Mouse (Mus musculus) lung, embryonic 14.5 days (tissue): Measurements from ENCODE around the gene Tmem150c. TPM values are rescaled to one million over a fixed set of nuclear protein-coding genes. Genes with fewer than 3 reads are reported as not detected.

Source experiments
- ATAC-seq: fragments of 200-750 bp; cut with Nextera tagmentation; 2 replicates; pipeline ENCODE4 v1.8.0; 2017; ENCODE audit warnings: mild to moderate bottlenecking, moderate TSS enrichment, moderate library complexity; ENCODE audit not compliant: insufficient read depth
- DNase-seq: peaks from one replicate; pipeline ENCODE4 v3.0.0-alpha.2; 2015
- H3K27ac ChIP-seq: fragments of 300-500 bp; sonication (generic); 2 replicates; pipeline ENCODE4 v1.5.1; 2014; ENCODE audit warnings: low read depth, mild to moderate bottlenecking, moderate library complexity
- H3K27me3 ChIP-seq: fragments of 300-500 bp; sonication (generic); 2 replicates; pipeline ENCODE4 v1.6.1; 2014; ENCODE audit warnings: low read length, control low read depth; ENCODE audit not compliant: insufficient read depth
- H3K36me3 ChIP-seq: fragments of 300-500 bp; sonication (generic); 2 replicates; pipeline ENCODE4 v1.6.1; 2014; ENCODE audit warnings: control low read depth; ENCODE audit not compliant: insufficient read depth
- H3K4me1 ChIP-seq: fragments of 300-500 bp; sonication (generic); 2 replicates; pipeline ENCODE4 v1.6.1; 2014; ENCODE audit warnings: antibody characterized with exemption, control low read depth; ENCODE audit not compliant: insufficient read depth
- H3K4me2 ChIP-seq: fragments of 300-500 bp; sonication (generic); 2 replicates; pipeline ENCODE4 v1.6.1; 2014; ENCODE audit warnings: mild to moderate bottlenecking
- H3K4me3 ChIP-seq: fragments of 300-500 bp; sonication (generic); 2 replicates; pipeline ENCODE4 v1.5.1; 2014; ENCODE audit warnings: low read depth, low read length
- H3K9ac ChIP-seq: fragments of 300-500 bp; sonication (generic); 2 replicates; pipeline ENCODE4 v1.6.1; 2014
- H3K9me3 ChIP-seq: fragments of 300-500 bp; sonication (generic); 2 replicates; pipeline ENCODE4 v1.6.1; 2016; ENCODE audit warnings: low read depth, low read length, control low read depth
- CTCF ChIP-seq: IDR thresholded peaks from 2 replicates; pipeline ENCODE4 v1.5.1; 2016; ENCODE audit warnings: antibody characterized with exemption, low read depth
- WGBS: fragments of 180-500 bp; shearing (Covaris S2); extraction: QIAGEN DNeasy Blood & Tissue Kit; methylation state at CpG from one replicate; pipeline ENCODE4 v1.1.7; 2014; 5-methylcytosine and 5-hydroxymethylcytosine counted together
- polyA plus RNA-seq: library from polyadenylated mRNA; unstranded; fragments of >200 nt; fragmentation: Nextera tagmentation; extraction: Ambion mirVana; gene quantifications from 2 replicates; pipeline ENCODE4 v1.2.1, GENCODE M21; 2014

Gene Tmem150c
- polyA plus RNA-seq, 1 experiment from 2014 or later = 3.3 TPM

DNA sequence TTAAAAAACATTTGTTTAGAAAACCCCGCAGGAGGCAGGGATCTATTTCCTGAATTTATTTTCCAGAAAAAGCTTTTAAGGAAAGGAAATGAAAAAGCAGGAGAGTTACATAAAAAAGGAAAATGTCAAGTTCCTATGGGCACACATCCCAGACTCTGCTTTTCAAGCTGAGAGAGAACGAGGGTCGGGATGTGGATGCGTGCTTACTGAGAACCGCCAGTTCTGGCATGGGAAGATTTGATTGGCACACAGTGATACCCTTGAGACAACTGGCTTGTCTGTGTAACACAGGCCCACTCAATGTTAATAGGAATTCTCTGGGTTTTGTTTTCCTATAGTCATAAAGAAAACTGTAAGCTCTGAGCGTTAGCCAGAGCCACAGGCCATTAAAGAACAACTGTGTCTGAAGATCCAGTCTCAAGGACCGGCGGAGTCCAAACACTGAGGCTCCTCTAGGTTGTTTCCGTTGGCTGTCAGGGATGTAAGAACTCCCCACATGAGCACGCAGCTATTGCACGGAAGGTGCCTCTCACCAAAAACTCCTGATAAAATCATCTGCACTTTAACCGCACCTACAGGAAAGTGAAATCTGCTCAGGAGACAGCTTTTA is 75.5 kb downstream of the Tmem150c start:
- H3K4me2 ChIP-seq = no peak overlapping the region
- WGBS = 45% methylated on average over 12 of the region's 12 CpGs
- H3K27ac ChIP-seq = peak overlapping the region; percentile 65; the same call in 1 of the 2 replicates
- no peak overlapping the region for H3K4me3 ChIP-seq
- no peaks in the 10 kb centered on the region for H3K27me3 ChIP-seq
- H3K9ac ChIP-seq = no peak overlapping the region
- DNase-seq (peak; percentile 56), ATAC-seq (no peak)
- H3K9me3 ChIP-seq = no peaks in the 10 kb centered on the region
- H3K36me3 ChIP-seq = no peaks in the 10 kb centered on the region
- no peak for TF ChIP-seq CTCF
- peaks cover 19% of the 10 kb centered on the region for H3K4me1 ChIP-seq

DNA sequence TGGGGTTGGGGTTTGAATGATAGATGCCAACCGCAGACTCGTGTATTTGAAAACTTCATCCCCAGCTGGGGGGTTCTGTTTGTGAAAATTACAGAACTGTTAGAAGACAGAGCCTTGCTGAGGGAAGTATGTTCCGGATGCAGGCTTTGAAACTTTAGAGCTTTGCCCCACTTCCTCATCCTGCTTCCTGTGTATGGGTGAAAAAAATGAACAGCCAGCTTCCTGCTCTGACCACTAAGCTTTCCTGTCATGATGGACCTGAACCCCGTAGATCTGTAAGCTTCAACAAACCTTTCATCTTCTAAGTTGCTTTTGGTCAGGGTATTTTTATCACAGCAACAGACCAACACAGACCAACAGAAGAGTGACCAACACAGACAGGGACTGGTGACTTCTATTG is 77.6 kb downstream of the Tmem150c start:
- Histone ChIP-seq H3K9ac (no peak overlapping the region), H3K27me3 (no peaks in the 10 kb centered on the region), H3K36me3 (no peaks in the 10 kb centered on the region), H3K4me3 (no peak overlapping the region), H3K27ac (no peak overlapping the region), H3K9me3 (no peaks in the 10 kb centered on the region), H3K4me1 (peaks cover 23% of the 10 kb centered on the region), H3K4me2 (no peak overlapping the region)
- TF ChIP-seq CTCF = no peak
- DNase-seq (no peak), ATAC-seq (no peak)
- WGBS = 78% methylated on average over 4 of the region's 4 CpGs

DNA sequence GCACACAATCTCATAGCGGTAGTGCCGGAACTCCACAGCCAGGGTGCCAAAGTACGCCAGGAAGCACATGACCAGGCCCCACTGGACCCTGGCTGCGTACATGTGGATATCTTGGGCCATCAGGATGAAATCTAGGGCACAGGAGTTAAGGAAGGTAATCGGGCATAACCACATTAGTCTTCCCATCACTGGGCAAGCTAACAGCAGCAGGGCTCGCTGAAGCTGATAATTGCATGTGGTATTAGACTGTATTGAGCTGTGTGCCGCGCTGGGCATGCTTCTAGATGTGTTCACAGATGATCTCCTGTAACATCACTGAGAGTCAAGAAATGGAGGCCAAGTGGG is 79.7 kb downstream of the Tmem150c start:
- Histone ChIP-seq H3K9ac (no peak overlapping the region), H3K4me3 (no peak overlapping the region), H3K27me3 (no peaks in the 10 kb centered on the region), H3K9me3 (no peaks in the 10 kb centered on the region), H3K36me3 (no peaks in the 10 kb centered on the region), H3K4me2 (peak overlapping the region; percentile 67), H3K27ac (no peak overlapping the region), H3K4me1 (peaks cover 17% of the 10 kb centered on the region)
- WGBS = 80% methylated on average over 8 of the region's 8 CpGs
- DNase-seq (no peak), ATAC-seq (no peak)
- TF ChIP-seq CTCF = no peak

DNA sequence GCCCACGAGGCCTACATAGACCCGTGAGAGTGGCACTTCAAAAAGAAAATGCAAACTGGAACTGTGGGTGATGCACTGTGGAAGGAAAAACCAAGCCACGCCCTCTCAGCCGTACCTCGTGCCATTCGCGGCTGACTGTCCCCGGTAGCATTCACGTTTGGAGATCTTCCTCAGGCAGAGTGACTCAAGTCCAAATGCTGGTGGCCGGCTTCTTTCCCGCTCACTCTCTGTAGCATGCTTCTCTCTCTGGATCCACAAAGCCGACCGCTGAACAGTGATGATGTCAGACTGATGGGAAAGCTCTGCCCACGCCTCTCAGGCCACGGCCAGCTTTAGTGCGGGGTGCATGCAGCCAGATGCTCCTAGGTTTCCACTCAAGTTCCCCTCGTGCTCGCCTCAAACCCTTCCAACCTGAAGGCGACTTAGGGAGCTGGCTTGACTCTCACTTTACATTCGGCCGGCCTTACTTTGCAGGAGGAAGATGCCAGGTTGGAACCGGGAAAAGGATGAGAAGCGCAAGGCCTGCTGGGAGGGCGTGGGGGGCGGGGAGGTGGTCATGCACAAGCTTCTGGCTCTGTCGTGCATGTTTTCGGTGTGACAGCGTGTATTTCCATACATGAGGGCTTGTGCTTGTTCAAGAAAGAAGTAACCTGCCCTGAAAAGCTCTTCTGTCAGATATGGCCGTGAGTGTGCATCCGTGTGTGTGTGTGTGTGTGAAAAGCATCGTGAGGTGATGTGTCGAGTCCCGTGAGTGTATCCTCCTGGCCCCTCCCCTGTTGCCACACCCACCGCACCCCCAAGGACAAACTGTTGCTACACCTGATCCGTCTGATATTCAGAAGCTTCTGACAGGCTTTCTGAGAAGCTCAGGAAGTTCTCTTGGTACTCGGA is 80.3 kb downstream of the Tmem150c start:
- Histone ChIP-seq H3K4me1 (peaks cover 15% of the 10 kb centered on the region), H3K4me3 (peak overlapping the region; percentile 33), H3K27ac (no peak overlapping the region), H3K9me3 (no peaks in the 10 kb centered on the region), H3K36me3 (no peaks in the 10 kb centered on the region), H3K4me2 (peak overlapping the region; percentile 67), H3K27me3 (no peaks in the 10 kb centered on the region), H3K9ac (peak overlapping the region; percentile 38; the same call in 1 of the 2 replicates)
- WGBS = 19% methylated on average over 36 of the region's 36 CpGs
- ATAC-seq (peak; percentile 63; the same call in 1 of the 2 replicates), DNase-seq (peak; percentile 61)
- TF ChIP-seq CTCF = no peak

DNA sequence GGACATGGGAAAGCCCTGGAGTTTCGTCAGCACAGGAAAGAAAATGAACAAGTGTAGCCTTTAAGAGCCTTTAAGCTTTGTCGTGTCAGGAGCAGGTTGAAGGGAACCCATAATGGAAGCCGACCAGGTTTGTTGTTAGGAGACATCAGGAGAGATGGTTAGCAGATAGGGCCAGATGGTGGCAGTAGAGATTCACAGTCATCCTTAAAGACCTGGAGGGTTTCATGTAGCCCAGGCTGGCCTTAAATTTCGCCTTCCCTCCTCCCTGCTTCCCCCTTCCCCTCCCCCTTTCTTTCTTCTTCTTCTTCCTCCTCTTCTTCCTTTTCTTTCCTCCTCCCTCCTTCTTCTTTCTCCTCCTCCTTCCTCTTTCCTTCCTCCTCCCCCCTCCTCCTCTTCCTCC is 85.0 kb downstream of the Tmem150c start:
- Histone ChIP-seq H3K27me3 (no peaks in the 10 kb centered on the region), H3K4me2 (no peak overlapping the region), H3K4me3 (no peak overlapping the region), H3K4me1 (0 out of 2 replicates have a peak, but pooled peaks cover 10% of the 10 kb centered on the region), H3K36me3 (peaks cover 23% of the 10 kb centered on the region), H3K9me3 (no peaks in the 10 kb centered on the region), H3K27ac (no peak overlapping the region), H3K9ac (no peak overlapping the region)
- ATAC-seq (no peak), DNase-seq (peak; percentile 44)
- WGBS = 54% methylated on average over 4 of the region's 4 CpGs
- peak; percentile 39 for TF ChIP-seq CTCF

DNA sequence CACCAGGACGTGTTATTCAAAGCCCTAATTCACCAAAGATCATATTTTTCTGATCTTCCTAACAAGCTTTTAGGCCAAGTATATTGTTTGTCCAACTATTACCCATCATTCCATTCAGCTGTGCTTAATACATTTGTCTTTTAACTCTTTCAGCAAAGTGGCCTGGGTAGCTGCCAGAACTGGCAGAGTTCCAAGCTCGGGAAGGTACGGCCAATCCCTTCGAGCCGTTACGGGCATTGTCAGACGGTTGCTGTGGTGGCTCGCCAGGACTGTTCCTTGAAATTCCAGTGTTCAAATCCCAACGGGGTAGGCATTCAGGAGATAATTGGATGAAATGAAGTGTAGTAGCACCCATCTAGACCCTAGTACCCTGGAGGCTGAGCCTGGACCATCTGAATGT is 87.1 kb downstream of the Tmem150c start:
- H3K36me3 ChIP-seq = peaks cover 39% of the 10 kb centered on the region
- ATAC-seq (no peak), DNase-seq (no peak)
- H3K27me3 ChIP-seq = no peaks in the 10 kb centered on the region
- WGBS = 70% methylated on average over 9 of the region's 9 CpGs
- no peaks in the 10 kb centered on the region for H3K9me3 ChIP-seq
- H3K27ac ChIP-seq = no peak overlapping the region
- H3K9ac ChIP-seq = no peak overlapping the region
- H3K4me2 ChIP-seq = no peak overlapping the region
- TF ChIP-seq CTCF = no peak
- H3K4me3 ChIP-seq = no peak overlapping the region
- no peaks in the 10 kb centered on the region for H3K4me1 ChIP-seq

DNA sequence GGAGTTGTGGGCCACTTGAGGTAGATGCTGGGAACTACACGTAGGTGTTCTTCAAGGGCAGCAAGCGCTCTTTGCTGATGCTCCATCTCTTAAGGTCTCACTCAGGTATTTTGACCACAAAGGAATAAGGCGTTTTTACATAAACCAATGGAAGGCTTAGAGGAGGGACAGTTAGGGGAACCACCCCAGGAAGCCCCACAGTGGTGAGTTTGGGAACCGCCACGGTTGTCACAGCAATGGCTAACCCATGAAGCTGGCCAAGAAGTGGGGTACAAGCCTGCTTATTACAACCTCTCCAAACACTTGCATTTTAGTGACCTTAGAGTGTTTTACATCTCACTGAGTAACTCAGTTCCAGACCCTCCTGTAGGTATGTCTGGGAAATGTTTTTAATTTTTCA is 88.1 kb downstream of the Tmem150c start:
- H3K9me3 ChIP-seq = no peaks in the 10 kb centered on the region
- no peak overlapping the region; the same call in 1 of the 2 replicates for H3K27ac ChIP-seq
- H3K9ac ChIP-seq = no peak overlapping the region
- H3K4me1 ChIP-seq = no peaks in the 10 kb centered on the region
- ATAC-seq = no peak
- no peak overlapping the region for H3K4me3 ChIP-seq
- no peak for TF ChIP-seq CTCF
- H3K27me3 ChIP-seq = no peaks in the 10 kb centered on the region
- 86% methylated on average over 5 of the region's 5 CpGs for WGBS
- H3K4me2 ChIP-seq = no peak overlapping the region
- DNase-seq = no peak
- peaks cover 42% of the 10 kb centered on the region for H3K36me3 ChIP-seq
